Mouse (Mus musculus): ENCODE measurements around the gene Prkg2. TPM values are rescaled to one million over a fixed set of nuclear protein-coding genes. Genes with fewer than 3 reads are reported as not detected.

The Prkg2 gene
- polyA plus RNA-seq, 1 experiment from 2014 or later = 4.0 TPM

GRCm38 (mm10) chr5:99010448-99011151, 26.6 kb downstream of the Prkg2 start:
- Histone ChIP-seq H3K4me3 (no peak overlapping the region), H3K27me3 (no peaks in the 10 kb centered on the region), H3K4me1 (no peaks in the 10 kb centered on the region), H3K27ac (no peak overlapping the region), H3K4me2 (no peak overlapping the region), H3K36me3 (no peaks in the 10 kb centered on the region), H3K9ac (no peak overlapping the region), H3K9me3 (no peaks in the 10 kb centered on the region)
- ATAC-seq (ENCODE audit: insufficient number of reproducible peaks, low FRiP score, low TSS enrichment, low read depth) = no peak
- WGBS = 70% methylated on average over 14 of the region's 14 CpGs

GRCm38 (mm10) chr5:98998104-98998503, 39.0 kb downstream of the Prkg2 start:
- no peaks in the 10 kb centered on the region for H3K36me3 ChIP-seq
- no peak for ATAC-seq (ENCODE audit: insufficient number of reproducible peaks, low FRiP score, low TSS enrichment, low read depth)
- H3K27ac ChIP-seq = no peak overlapping the region
- no peak overlapping the region for H3K4me3 ChIP-seq
- H3K9me3 ChIP-seq = no peaks in the 10 kb centered on the region
- no peaks in the 10 kb centered on the region for H3K4me1 ChIP-seq
- no peaks in the 10 kb centered on the region for H3K27me3 ChIP-seq
- no peak overlapping the region for H3K4me2 ChIP-seq
- WGBS = 55% methylated on average over 4 of the region's 4 CpGs
- H3K9ac ChIP-seq = no peak overlapping the region

- H3K27me3 ChIP-seq = no peaks in the 10 kb centered on the region
- no peak overlapping the region for H3K27ac ChIP-seq
- H3K9ac ChIP-seq = no peak overlapping the region
- no peak overlapping the region for H3K4me3 ChIP-seq
- no peak overlapping the region for H3K4me2 ChIP-seq
- no peak for ATAC-seq (ENCODE audit: insufficient number of reproducible peaks, low FRiP score, low TSS enrichment, low read depth)
- 50% methylated on average over 4 of the region's 4 CpGs for WGBS
- no peaks in the 10 kb centered on the region for H3K9me3 ChIP-seq
- H3K4me1 ChIP-seq = no peaks in the 10 kb centered on the region
- H3K36me3 ChIP-seq = no peaks in the 10 kb centered on the region
These were observed 41.4 kb downstream of the Prkg2 start for GRCm38 (mm10) chr5:98995767-98996166.

- Histone ChIP-seq H3K4me2 (no peak overlapping the region), H3K4me1 (0 out of 2 replicates have a peak, but pooled peaks cover under 1% of the 10 kb centered on the region), H3K4me3 (no peak overlapping the region), H3K27ac (no peak overlapping the region), H3K27me3 (no peaks in the 10 kb centered on the region), H3K9me3 (no peaks in the 10 kb centered on the region), H3K36me3 (no peaks in the 10 kb centered on the region), H3K9ac (no peak overlapping the region)
- 79% methylated on average over 4 of the region's 4 CpGs for WGBS
- ATAC-seq (ENCODE audit: insufficient number of reproducible peaks, low FRiP score, low TSS enrichment, low read depth) = no peak
These were observed 45.6 kb downstream of the Prkg2 start for GRCm38 (mm10) chr5:98991600-98991999.

GRCm38 (mm10) chr5:98987634-98988033, 49.5 kb downstream of the Prkg2 start:
- WGBS = 29% methylated on average over 1 of the region's 1 CpGs
- ATAC-seq (ENCODE audit: insufficient number of reproducible peaks, low FRiP score, low TSS enrichment, low read depth) = no peak

GRCm38 (mm10) chr5:98987116-98987515, 50.0 kb downstream of the Prkg2 start:
- H3K27me3 ChIP-seq = no peaks in the 10 kb centered on the region
- H3K4me2 ChIP-seq = no peak overlapping the region
- no peak overlapping the region for H3K27ac ChIP-seq
- H3K9ac ChIP-seq = no peak overlapping the region
- ATAC-seq (ENCODE audit: insufficient number of reproducible peaks, low FRiP score, low TSS enrichment, low read depth) = no peak
- no peaks in the 10 kb centered on the region for H3K36me3 ChIP-seq
- no peak overlapping the region for H3K4me3 ChIP-seq
- H3K4me1 ChIP-seq = 0 out of 2 replicates have a peak, but pooled peaks cover 4% of the 10 kb centered on the region
- 51% methylated on average over 3 of the region's 3 CpGs for WGBS
- no peaks in the 10 kb centered on the region for H3K9me3 ChIP-seq

More at GRCm38 (mm10) chr5:98987634-98988033, 49.5 kb downstream of the Prkg2 start:
- Histone ChIP-seq H3K36me3 (no peaks in the 10 kb centered on the region), H3K27ac (no peak overlapping the region), H3K4me3 (no peak overlapping the region), H3K4me1 (0 out of 2 replicates have a peak, but pooled peaks cover 4% of the 10 kb centered on the region), H3K27me3 (no peaks in the 10 kb centered on the region), H3K9ac (no peak overlapping the region), H3K4me2 (no peak overlapping the region), H3K9me3 (no peaks in the 10 kb centered on the region)

GRCm38 (mm10) chr5:98986459-98986858, 50.7 kb downstream of the Prkg2 start:
- H3K27ac ChIP-seq = no peak overlapping the region

GRCm38 (mm10) chr5:98986011-98986410, 51.1 kb downstream of the Prkg2 start:
- H3K9me3 ChIP-seq = no peaks in the 10 kb centered on the region
- no peak overlapping the region for H3K9ac ChIP-seq
- no peak overlapping the region for H3K4me2 ChIP-seq
- H3K27me3 ChIP-seq = no peaks in the 10 kb centered on the region
- WGBS = 12% methylated on average over 4 of the region's 4 CpGs
- no peak overlapping the region for H3K4me3 ChIP-seq
- H3K27ac ChIP-seq = no peak overlapping the region
- 0 out of 2 replicates have a peak, but pooled peaks cover 4% of the 10 kb centered on the region for H3K4me1 ChIP-seq
- H3K36me3 ChIP-seq = no peaks in the 10 kb centered on the region
- no peak for ATAC-seq (ENCODE audit: insufficient number of reproducible peaks, low FRiP score, low TSS enrichment, low read depth)

More at GRCm38 (mm10) chr5:98986459-98986858, 50.7 kb downstream of the Prkg2 start:
- Histone ChIP-seq H3K9me3 (no peaks in the 10 kb centered on the region), H3K4me3 (no peak overlapping the region), H3K36me3 (no peaks in the 10 kb centered on the region), H3K4me1 (0 out of 2 replicates have a peak, but pooled peaks cover 4% of the 10 kb centered on the region), H3K27me3 (no peaks in the 10 kb centered on the region), H3K4me2 (no peak overlapping the region), H3K9ac (no peak overlapping the region)
- WGBS = 27% methylated on average over 4 of the region's 4 CpGs
- no peak for ATAC-seq (ENCODE audit: insufficient number of reproducible peaks, low FRiP score, low TSS enrichment, low read depth)

- 88% methylated on average over 3 of the region's 3 CpGs for WGBS
- Histone ChIP-seq H3K4me3 (no peak overlapping the region), H3K27me3 (no peaks in the 10 kb centered on the region), H3K27ac (no peak overlapping the region), H3K4me2 (no peak overlapping the region), H3K9ac (no peak overlapping the region), H3K36me3 (no peaks in the 10 kb centered on the region), H3K4me1 (0 out of 2 replicates have a peak, but pooled peaks cover 4% of the 10 kb centered on the region), H3K9me3 (no peaks in the 10 kb centered on the region)
- ATAC-seq (ENCODE audit: insufficient number of reproducible peaks, low FRiP score, low TSS enrichment, low read depth) = no peak
These were observed 52.1 kb downstream of the Prkg2 start for GRCm38 (mm10) chr5:98985077-98985476.

- H3K4me2 ChIP-seq = no peak overlapping the region
- H3K4me1 ChIP-seq = 0 out of 2 replicates have a peak, but pooled peaks cover under 1% of the 10 kb centered on the region
- no peak overlapping the region for H3K27ac ChIP-seq
- ATAC-seq (ENCODE audit: insufficient number of reproducible peaks, low FRiP score, low TSS enrichment, low read depth) = no peak
- H3K27me3 ChIP-seq = no peaks in the 10 kb centered on the region
- 87% methylated on average over 7 of the region's 7 CpGs for WGBS
- no peaks in the 10 kb centered on the region for H3K36me3 ChIP-seq
- H3K9ac ChIP-seq = no peak overlapping the region
- H3K4me3 ChIP-seq = no peak overlapping the region
- H3K9me3 ChIP-seq = no peaks in the 10 kb centered on the region
These were observed 55.8 kb downstream of the Prkg2 start for GRCm38 (mm10) chr5:98981304-98981703.

- no peak overlapping the region for H3K4me2 ChIP-seq
- no peaks in the 10 kb centered on the region for H3K27me3 ChIP-seq
- H3K4me1 ChIP-seq = no peaks in the 10 kb centered on the region
- WGBS = 57% methylated on average over 6 of the region's 6 CpGs
- no peaks in the 10 kb centered on the region for H3K36me3 ChIP-seq
- H3K9ac ChIP-seq = no peak overlapping the region
- no peak overlapping the region for H3K4me3 ChIP-seq
- no peak for ATAC-seq (ENCODE audit: insufficient number of reproducible peaks, low FRiP score, low TSS enrichment, low read depth)
- no peak overlapping the region for H3K27ac ChIP-seq
- H3K9me3 ChIP-seq = no peaks in the 10 kb centered on the region
These were observed 58.8 kb downstream of the Prkg2 start for GRCm38 (mm10) chr5:98978316-98978715.

GRCm38 (mm10) chr5:98975877-98976672, 61.1 kb downstream of the Prkg2 start:
- WGBS = 85% methylated on average over 10 of the region's 10 CpGs
- Histone ChIP-seq H3K9me3 (no peaks in the 10 kb centered on the region), H3K27me3 (no peaks in the 10 kb centered on the region), H3K27ac (no peak overlapping the region), H3K4me1 (no peaks in the 10 kb centered on the region), H3K36me3 (no peaks in the 10 kb centered on the region), H3K4me3 (no peak overlapping the region), H3K9ac (no peak overlapping the region), H3K4me2 (no peak overlapping the region)
- ATAC-seq (ENCODE audit: insufficient number of reproducible peaks, low FRiP score, low TSS enrichment, low read depth) = no peak

Data from limb, embryonic 15.5 days (tissue).